Mouse (Mus musculus) urinary bladder, postnatal 14 days (tissue): ENCODE results near the gene Catsperg1.
"Not testable (repeated sequence)": the region's sequence is repeated elsewhere in the genome, so short reads cannot be mapped to it uniquely, and the experiment has no call there.

ENCODE experiments used
- DNase-seq: peaks from one replicate; pipeline ENCODE4 v3.0.0; 2021; ENCODE audit warnings: low spot score

Catsperg1 gene

GRCm38 (mm10) chr7:29213675-29214082, at the start of gene Catsperg1:
Gene Catsperg1, minus strand, starts transcription at chr7:29214035.
- DNase-seq, result no peak

DNA sequence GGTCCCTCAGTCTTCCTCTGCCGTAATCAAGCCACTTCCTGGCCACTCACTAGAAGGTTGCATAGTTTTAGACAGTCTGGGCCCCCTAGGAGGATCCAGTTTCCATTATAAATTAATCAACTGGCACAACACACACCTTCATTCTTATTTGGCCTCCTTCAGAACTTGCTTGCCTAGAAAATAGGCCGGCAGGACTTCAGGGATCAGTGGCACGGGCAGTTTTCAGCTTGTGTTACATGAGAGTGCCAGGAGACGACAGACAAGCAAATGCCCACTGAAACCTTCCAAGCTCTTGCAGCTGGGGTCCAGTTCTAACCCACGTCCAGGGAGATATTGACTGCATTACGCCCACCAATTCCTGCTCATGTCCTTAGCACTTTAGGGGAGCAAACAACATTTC, 48.3 kb upstream of the Catsperg1 start:
- no peak for DNase-seq

- DNase-seq, result no peak
Observed at GRCm38 (mm10) chr7:29259781-29260730, 46.2 kb upstream of the Catsperg1 start.

DNA sequence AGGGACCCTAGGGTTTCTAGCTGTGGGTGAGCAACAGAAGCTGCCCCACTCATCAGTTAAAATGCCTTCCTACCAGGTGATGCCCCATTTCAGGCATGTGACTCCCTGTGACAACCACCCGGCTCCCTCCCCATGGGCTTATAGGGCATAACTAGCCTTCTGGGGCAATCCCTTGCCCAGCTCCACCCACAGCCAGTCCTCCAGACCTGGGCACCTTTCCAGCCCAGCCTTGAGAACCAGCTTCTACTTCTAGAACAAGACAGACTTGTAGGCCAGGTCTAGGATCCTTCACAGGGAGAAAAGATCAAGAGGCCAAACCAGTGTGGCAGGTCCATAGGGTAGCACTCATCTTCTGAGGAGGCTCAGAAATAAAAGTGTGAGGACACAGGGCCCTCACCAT, 43.5 kb upstream of the Catsperg1 start:
- DNase-seq, result peak; percentile 78

DNA sequence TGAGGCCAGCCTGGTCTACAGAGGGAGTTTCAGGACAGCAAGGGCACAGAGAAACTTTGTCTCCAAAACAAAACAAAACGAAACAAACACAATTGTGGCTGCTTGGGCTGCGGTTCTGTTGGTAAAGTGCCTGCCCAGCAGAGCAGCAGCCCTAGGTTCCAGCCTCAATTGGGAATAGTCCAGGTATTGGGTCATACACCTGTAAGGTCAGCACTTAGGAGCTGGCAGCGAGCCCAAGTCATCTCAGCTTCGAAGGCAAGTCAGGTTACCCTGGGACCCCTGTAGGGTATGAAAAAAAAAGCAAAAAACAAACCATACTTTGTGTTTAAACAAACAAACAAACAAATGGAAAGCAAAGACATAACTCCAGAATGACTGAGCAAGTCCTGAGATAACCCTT, 42.0 kb upstream of the Catsperg1 start:
- DNase-seq, result no peak

- no peak for DNase-seq
Observed at GRCm38 (mm10) chr7:29253842-29254241, 40.0 kb upstream of the Catsperg1 start.

GRCm38 (mm10) chr7:29251166-29251565, 37.3 kb upstream of the Catsperg1 start:
- peak; percentile 81 for DNase-seq

- peak; percentile 77 for DNase-seq
Observed at GRCm38 (mm10) chr7:29248261-29248841, 34.5 kb upstream of the Catsperg1 start, which contains the start of gene 2200002D01Rik. Gene 2200002D01Rik, minus strand, starts transcription at chr7:29248466.

DNA sequence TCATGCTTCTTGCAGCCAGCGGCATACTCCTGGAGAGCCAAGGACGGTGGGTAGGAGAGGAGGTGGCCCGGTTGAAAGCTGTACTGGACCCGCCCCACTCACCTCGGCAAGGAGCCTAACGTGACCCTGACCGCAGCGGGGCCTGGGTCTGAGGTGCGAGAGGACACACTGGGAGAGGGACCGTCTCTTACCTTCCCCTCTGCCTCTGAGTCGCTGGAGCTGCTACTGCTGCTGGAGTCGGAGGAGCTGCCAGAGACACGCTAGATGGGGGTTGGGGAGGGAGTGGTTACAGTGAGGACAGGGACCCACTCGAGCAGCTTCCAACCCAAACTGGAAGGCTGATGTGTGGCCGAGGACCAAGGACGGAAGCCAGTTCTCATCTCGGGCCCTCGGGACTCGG, 33.9 kb upstream of the Catsperg1 start:
- no peak for DNase-seq

DNA sequence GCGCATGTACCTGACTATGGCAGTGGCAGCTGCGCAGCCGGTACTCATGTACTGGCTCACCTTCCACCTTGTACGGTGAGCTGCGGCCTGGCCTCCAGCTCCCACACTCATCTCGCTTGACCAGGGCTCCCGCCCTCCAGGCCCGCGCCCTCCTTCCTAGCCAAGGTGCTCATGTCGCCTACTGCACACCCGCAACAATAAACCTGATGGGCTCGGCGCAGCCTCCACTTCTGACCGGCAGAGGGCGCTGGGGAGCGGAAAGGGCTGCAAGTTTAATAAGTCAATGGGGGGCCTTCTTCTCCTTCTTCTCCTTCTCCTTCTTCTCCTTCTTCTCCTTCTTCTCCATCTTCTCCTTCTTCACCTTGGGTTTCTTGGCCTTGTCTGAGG, 33.5 kb upstream of the Catsperg1 start:
- peak; percentile 89 for DNase-seq

DNA sequence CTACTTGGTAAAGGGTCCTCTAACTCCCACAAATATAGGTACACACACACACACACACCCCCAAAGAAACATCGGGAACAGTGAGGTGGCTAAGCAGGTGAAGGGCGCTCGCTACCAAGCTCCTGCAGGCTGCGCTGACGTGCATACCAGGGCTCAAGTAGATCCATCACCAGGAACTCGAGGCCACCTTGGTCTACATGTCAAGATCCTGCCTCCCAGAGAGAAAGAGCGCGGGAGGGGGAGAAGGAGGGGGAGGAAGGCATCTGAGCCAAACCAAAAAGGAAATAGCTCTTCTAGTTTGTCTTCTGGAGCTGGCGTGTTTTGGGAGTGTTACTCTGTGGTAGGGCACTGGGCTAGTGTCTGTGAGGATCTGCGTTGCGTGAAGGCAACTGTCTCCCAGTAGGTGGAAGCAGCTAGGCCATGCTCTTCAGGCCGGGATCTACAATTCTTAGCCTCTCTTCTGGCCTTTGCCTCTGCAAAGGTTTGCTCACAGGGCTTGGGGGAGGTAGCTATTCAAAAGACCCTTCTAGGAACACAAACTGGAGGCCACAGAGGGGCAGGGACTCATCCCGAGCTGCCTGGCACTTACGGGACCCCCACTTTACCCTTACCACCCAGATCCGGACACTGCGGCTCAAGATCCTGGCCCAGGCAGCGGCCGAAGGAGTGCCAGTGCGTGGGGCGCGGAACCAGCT, 32.9 kb upstream of the Catsperg1 start:
- DNase-seq, result no peak

- no peak for DNase-seq
Observed at GRCm38 (mm10) chr7:29246015-29246414, 32.2 kb upstream of the Catsperg1 start.

DNA sequence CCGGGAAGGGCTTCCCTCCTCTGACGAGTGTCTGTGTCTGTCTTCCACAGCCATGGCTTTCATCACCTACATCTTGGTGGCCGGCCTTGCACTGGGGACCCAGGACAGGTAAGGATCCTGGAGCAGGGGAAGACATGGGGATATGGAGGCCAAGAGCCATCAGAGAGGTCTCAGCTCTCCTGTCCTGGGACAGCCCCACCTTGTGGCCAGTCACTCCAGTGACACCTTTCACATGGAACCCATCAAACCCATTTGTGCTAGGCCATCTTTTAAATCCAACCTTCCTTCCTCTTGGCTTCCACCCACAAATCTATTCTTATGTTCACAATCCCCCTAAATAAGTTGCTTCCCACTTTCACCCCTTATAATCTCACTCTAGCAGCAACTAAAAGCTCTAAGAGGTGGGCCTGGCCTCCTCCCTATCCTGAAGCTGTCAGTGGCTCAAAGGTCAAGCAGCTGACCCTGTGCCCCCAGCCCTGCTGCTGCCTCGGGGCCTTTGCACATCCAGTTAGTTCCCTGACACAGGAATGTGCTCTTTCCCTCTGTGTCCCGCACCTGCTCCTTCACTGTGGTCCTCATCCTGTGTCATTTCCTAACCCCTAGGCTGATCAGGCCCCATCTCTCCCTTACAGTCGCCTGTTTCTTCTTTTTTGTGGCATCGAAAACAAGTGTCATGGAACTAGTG, 31.0 kb upstream of the Catsperg1 start:
- DNase-seq, result no peak

DNA sequence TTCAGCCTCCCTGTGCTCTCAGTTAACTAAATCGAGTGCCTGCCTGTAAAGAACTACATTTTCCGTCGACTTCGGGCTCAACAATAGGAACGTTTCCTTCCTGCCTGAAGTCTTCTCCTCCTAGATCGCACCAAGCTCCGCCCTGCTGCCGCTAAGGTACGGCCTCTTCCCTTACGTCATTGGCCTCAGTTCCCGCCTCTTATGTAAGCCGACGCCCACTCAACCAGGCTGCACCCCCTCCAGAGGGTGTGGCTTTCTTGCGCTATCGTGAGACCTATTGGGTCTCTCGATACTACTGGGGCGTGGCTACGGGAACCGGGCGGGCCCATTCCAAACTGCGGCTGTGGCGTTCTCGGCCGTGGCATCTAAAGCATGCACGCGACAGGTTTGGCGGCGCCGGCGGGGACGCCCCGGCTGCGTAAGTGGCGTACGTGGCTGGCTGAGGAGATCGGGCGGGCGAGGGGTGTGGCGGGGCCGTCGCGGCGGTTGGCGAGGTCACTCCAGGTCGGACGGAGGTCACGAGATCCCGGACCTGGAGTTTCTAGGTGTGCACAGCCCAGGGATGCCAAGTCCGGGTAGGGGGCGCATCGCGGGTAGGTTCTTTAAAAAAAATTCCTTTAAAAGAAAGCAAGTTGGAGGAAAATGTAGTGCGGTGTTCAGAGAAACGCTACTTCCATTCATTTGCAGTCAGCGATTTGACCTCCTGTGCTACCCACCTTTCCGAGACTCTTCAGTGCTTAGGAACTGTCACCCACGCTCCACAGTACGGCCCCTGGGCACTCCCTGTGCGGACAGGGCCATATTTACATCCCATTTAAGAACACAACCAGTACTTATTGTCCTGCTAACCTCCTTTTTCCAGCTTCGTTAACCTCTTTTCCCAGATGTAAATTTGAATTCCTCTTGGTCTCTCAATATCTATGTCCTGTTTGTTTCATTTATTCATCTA, 24.5 kb upstream of the Catsperg1 start, which contains the start of gene Yif1b:
Gene Yif1b (plus strand): TSS at position 311 of the 949 bp plus-strand sequence.
- DNase-seq, result peak; percentile 99

DNA sequence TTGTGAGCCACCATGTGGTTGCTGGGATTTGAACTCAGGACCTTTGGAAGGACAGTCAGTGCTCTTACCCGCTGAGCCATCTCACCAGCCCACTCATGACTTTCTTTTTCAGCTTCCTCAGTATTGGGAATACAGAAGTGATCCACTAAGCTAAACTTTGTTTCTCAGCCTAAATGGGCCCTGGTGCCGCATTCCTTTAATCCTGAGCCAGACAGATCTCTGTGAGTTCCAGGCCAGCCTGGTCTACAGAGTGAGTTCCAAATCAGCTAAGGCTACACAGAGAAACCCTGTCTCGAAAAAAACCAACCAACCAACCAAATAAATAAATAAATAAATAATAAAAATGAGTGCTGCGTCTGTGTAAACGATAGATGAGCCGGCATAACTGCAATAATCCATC, 23.8 kb upstream of the Catsperg1 start:
- not testable (repeated sequence) for DNase-seq

DNA sequence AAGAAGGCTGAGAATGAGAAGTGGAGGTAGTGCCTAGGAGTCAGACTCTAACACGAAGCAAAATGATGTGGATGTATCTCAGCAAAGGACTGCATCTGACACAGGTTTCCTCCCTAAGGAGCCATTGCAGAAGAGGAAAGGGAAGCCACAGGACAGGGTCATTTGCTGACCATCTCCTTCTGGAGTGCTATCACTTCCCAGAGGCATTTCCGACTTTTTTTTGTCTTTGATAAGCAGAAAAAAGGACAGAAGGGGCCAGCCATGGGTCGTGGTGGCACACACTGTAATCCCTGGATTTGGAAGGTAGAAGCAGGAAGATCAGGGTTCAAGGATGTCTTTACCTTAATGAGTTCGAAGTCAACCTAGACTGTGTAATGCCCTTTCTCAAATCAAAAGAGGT, 22.8 kb upstream of the Catsperg1 start:
- DNase-seq, result no peak

GRCm38 (mm10) chr7:29234661-29235060, 20.8 kb upstream of the Catsperg1 start:
- DNase-seq, result no peak

GRCm38 (mm10) chr7:29233745-29234144, 19.9 kb upstream of the Catsperg1 start:
- no peak for DNase-seq

DNA sequence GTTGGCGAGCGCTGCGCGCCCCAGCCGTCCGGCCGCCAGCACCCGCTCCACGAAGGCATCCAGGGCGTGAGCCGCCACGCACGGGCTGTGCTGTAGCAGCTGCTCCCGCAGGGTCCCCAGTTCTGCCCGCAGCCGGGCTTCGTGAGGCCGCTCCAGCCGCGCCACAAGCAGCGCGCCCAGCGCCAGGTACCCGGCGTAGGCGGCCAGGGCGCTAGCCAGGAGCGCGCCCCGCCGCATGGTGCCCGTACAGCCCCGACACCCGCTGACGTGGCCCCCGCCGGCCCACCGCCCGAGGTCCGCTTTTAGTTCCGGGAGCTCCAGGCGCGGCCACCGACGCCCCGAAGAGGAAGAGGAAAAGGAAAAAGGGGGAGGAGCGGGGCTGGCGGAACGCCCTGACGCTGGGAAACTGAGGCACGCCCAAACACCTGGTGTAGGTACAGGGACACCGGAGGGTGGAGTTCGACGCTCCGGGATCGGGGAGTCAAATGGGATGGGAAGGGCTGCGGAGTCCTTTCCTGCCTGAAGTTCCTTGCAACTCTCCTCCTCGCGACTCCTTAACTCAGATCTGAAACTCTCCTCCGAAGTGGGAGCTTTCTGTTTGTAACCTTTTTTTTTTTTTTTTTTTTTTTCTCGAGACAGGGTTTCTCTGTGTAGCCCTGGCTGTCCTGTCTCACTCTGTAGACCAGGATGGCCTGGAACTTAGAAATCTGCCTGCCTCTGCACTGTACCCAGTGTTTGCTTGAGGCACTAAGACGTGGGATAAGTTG, 18.6 kb upstream of the Catsperg1 start, which contains the start of gene Kcnk6:
Gene Kcnk6 (minus strand): TSS at position 269 of the 767 bp plus-strand sequence.
- peak; percentile 57 for DNase-seq

GRCm38 (mm10) chr7:29231517-29231916, 17.7 kb upstream of the Catsperg1 start:
- DNase-seq, result no peak
